Mouse (Mus musculus): ENCODE results near the gene Myo10.

DNA sequence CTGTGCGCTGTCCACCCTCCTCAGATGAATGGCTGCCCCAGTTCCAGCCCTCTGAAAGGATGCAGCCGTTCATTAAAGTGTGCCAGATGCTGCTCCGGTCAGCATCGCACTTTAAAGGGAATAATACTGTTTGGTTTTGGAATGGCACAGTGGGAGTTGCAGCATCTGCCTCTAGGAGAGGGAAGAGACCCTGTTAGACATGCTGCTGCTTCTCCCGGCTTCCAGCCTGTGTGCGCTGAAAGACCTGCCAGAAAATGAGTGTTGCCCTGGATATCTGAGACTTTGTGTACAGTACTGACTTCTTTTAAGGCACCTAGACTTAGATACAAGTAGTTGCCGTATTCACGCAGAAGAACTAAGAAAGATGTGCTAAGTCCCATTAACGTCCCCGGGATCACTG lies 135.7 kb downstream of the Myo10 start:
- no peak for TF ChIP-seq POLR2A (IDR thresholded peaks at IDR 0.05; ENCODE audit: extremely low read depth, insufficient read depth, low read length)
- no peak for TF ChIP-seq CTCF (IDR thresholded peaks at IDR 0.05; ENCODE audit: low read depth, low read length)

Measured in liver, adult 2 months (tissue).